Mouse (Mus musculus) G1E (cell line): ENCODE measurements around the gene Rcbtb2. TPM values are rescaled to one million over a fixed set of nuclear protein-coding genes. Genes with fewer than 3 reads are reported as not detected.

Experiments
- ATAC-seq: 2 replicates; pipeline ENCODE4 v1.8.0; 2016; ENCODE audit warnings: mild to moderate bottlenecking; ENCODE audit not compliant: insufficient number of reproducible peaks, poor library complexity, low FRiP score, severe bottlenecking; ENCODE audit errors: extremely low read depth
- DNase-seq: peaks from one replicate; pipeline ENCODE4 v3.0.0; 2012; ENCODE audit warnings: low spot score
- H3K27me3 ChIP-seq: 2 replicates; pipeline ENCODE4 v1.6.1; 2012; ENCODE audit warnings: mild to moderate bottlenecking, low read length, inconsistent platforms; ENCODE audit not compliant: insufficient read depth
- H3K36me3 ChIP-seq: replicated peaks from 2 replicates; pipeline ENCODE3; 2012; ENCODE audit warnings: mild to moderate bottlenecking, inconsistent platforms
- H3K4me1 ChIP-seq: 2 replicates; pipeline ENCODE4 v1.6.1; 2012; ENCODE audit warnings: low read depth, low read length, inconsistent platforms, mixed read lengths; ENCODE audit not compliant: insufficient read depth
- H3K4me3 ChIP-seq: 2 replicates; pipeline ENCODE4 v1.5.1; 2012; ENCODE audit warnings: low read depth, mild to moderate bottlenecking, inconsistent platforms, low read length, moderate library complexity, mixed read lengths
- H3K9me3 ChIP-seq: replicated peaks from 2 replicates; pipeline ENCODE4 v1.6.1; 2012; ENCODE audit warnings: inconsistent platforms
- CTCF ChIP-seq: IDR thresholded peaks from 2 replicates; pipeline ENCODE4 v1.5.1; 2012; ENCODE audit warnings: low read depth, low read length, inconsistent platforms, mixed read lengths
- GATA1 ChIP-seq: IDR thresholded peaks from 2 replicates; pipeline ENCODE4 v1.6.1; 2012; ENCODE audit warnings: borderline replicate concordance, low read length, inconsistent platforms, mixed read lengths
- GATA2 ChIP-seq: IDR thresholded peaks from 2 replicates; pipeline ENCODE4 v1.6.1; 2012; ENCODE audit warnings: low read depth, low read length, inconsistent platforms, borderline replicate concordance
- POLR2AphosphoS5 ChIP-seq: IDR thresholded peaks from 2 replicates; pipeline ENCODE4 v1.6.1; 2012; ENCODE audit warnings: low read depth, low read length, inconsistent platforms; ENCODE audit not compliant: insufficient replicate concordance
- TAL1 ChIP-seq: conservative IDR thresholded peaks from 2 replicates; pipeline ENCODE4 v1.6.1; 2012; ENCODE audit warnings: low read depth, low read length, inconsistent platforms, mixed read lengths
- polyA plus RNA-seq: library from polyadenylated mRNA; stranded (reverse); fragments of >175 nt; gene quantifications from 2 replicates; pipeline ENCODE4 v1.2.3, GENCODE M21; 2012
- total RNA-seq, 2 experiments: library from RNA; stranded (forward) in 1 of 2; stranded (reverse) in 1 of 2; fragments of 200-1000 nt in 1 of 2; fragments of >200 nt in 1 of 2; fragmentation: Nextera tagmentation in 1 of 2; gene quantifications; 2 replicates each; pipeline ENCODE4 v1.2.3; 2014 to 2017

Rcbtb2 gene
- total and polyA plus RNA-seq, 3 experiments = 24.4 to 49.9 (median 34.8) TPM

DNA sequence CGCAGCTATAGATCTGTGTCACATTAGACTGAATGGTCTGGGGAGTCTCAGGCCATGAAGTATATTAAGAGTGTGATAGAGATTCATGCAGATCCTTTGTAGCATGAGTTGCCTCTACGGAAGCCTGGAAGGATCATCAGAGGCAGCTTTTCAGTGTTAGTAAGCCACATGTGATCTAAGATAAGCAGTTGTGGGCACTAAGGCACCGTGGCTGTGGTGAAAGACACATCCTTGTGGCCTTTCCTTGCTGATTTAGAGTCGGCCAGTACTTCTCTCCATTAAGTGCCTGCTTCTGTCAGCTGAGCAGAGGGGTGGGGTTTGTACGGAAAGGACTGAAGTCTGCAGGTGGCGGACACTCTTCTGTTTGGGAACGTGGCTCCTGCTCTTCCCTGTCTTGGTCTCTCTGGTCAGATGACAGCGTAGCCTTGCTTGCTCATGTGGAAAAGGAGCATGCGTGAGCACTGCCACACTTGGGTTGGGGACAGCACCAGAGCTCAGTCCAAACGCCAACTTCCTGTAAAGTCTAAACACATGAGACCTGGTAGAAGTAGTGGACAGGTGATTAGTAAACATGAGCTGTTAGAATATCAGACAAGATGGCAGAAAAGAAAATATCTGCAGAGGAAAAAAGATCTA, 40.6 kb downstream of the Rcbtb2 start:
- Histone ChIP-seq H3K36me3 (peaks cover 71% of the 10 kb centered on the region), H3K4me1 (peaks cover 38% of the 10 kb centered on the region), H3K9me3 (no peaks in the 10 kb centered on the region), H3K27me3 (no peaks in the 10 kb centered on the region), H3K4me3 (no peak overlapping the region)
- ATAC-seq = peak; percentile 78
- peak; percentile 28 for DNase-seq
- TF ChIP-seq TAL1 (peak; percentile 47; the same call in 1 of the 2 replicates), POLR2AphosphoS5 (no peak)

DNA sequence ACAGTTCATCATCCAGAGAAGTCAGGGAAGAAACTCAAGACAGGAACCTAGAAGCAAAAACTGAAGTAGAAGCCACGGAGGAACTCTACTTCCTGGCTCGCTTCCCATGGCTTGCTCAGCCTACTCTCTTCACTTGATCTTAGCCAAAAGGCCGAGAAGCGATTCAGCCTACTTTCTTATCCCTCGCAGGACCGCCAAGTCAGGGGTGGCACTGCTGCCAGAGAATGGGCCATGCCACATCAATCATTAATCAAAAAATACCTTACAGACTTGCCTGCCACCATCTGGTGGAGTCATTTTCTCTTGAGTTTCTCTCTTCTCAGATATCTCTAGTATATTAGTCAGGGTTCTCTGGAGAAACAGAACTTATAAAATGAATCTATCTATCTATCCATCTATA, 42.3 kb downstream of the Rcbtb2 start:
- ATAC-seq = no peak

DNA sequence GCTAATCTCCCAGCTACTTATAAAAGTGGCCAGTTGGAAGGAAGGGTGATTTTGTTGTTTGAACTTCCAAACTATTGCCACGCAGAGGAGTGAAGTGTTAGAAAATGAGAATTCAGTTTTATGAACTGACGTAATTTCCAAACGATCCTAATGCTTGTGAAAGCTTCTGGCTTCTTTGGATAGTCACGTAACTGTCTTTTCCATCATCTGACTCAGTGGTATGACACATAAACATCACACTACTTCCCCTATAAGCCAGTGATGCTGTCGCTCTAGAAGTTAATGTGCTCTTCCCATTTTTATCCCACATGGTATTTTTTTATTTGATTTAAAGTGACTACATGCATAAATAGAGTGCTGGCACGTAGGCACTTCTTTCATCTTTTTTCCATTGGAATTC, 45.8 kb downstream of the Rcbtb2 start:
- no peak for DNase-seq
- Histone ChIP-seq H3K9me3 (no peaks in the 10 kb centered on the region), H3K4me1 (peaks cover 10% of the 10 kb centered on the region), H3K27me3 (no peaks in the 10 kb centered on the region), H3K4me3 (no peak overlapping the region), H3K36me3 (peaks cover 67% of the 10 kb centered on the region)
- no peak for ATAC-seq
- no peak for TF ChIP-seq GATA2
- no peak for TF ChIP-seq GATA1

More for the DNA sequence above, 42.3 kb downstream of the Rcbtb2 start:
- Histone ChIP-seq H3K36me3 (peaks cover 66% of the 10 kb centered on the region), H3K27me3 (no peaks in the 10 kb centered on the region), H3K4me1 (peaks cover 39% of the 10 kb centered on the region), H3K4me3 (no peak overlapping the region), H3K9me3 (no peaks in the 10 kb centered on the region)
- DNase-seq = no peak
- TF ChIP-seq TAL1 (no peak), GATA2 (no peak)

DNA sequence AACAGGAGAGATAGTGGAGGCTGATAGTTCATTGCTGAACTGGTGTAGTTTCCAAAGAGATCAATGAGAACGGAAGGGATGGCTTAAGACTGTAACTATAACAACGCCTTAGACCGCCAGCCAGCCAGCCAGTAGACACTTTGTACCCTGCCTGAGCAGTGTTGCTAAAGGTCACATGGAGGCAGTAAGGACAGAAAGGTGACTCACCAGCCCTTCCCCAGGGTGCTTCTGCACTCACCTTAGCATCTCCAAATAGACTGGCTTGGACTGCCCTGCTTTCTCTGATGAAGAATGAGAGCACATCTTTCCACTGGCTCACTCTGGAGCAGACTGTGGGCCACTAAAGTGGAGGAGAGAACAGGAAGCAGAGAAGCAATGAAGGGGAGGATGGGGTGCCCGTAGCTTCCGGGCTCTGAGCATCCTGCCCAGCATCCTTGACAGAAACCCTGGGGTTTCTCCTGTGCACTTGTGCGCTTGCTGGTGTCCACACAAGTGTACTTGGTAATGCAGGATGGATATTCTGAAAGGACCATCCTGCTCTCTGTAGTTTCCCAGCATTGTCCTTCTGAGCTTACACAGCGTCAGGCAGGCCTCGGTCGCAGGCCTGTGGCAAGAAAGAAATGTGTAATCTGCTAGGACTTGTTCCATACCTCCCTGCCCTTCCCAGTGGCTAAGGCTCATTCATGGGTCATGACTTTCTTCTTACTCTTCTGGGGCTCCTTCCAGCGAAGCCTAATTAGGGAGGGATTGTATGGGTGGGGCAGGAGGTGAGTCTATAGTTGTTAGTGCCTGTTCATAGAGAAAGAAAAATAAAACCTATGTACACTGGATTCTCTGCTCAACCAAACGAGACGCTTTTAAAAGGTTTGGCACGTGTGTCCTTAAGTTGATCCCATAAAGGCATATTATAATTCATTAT, 47.3 kb downstream of the Rcbtb2 start:
- Histone ChIP-seq H3K27me3 (no peaks in the 10 kb centered on the region), H3K9me3 (no peaks in the 10 kb centered on the region), H3K36me3 (peaks cover 72% of the 10 kb centered on the region), H3K4me1 (peaks cover 18% of the 10 kb centered on the region), H3K4me3 (no peak overlapping the region)
- ATAC-seq = no peak
- no peak for DNase-seq
- TF ChIP-seq POLR2AphosphoS5 = no peak
- TF ChIP-seq GATA2 = no peak
- no peak for TF ChIP-seq GATA1
- TF ChIP-seq TAL1 = no peak
- no peak for TF ChIP-seq CTCF

DNA sequence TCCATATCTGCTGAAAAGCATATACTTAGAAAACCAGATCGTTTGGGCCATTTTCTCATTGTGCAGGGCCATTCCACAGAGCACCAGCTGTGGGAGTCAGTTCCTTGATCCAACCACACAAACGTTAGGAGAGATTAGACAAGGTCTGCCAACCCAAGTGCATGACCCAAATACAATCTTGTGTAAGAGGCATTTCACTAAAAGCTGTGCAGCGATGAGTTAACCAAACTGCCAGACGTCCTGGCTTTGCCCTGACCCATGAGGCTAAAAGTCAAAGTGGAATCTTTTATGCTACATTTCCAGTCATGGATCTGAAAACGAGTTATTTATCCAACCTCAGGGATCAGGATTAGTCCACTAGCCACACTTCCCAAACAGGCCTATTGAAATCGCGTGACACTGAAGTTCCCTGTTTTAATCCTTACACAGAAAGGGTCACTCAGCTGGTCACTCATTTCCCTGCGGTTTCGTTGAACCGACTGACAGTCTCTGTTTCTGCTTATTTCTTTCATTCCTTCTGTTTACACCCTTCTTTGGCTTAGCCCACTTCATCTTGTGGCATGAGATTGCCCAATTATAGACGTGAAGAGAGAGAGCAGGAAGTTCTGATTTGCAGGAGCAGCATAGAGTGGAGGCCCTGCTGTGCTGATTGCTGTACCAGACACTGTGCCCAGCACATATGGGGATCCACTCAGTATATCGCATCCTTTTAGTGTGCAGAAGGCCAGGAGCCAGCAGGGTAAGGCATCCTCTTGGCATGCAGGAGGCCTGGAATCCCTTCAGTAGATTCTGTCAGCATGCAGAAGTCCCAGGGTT, 49.6 kb downstream of the Rcbtb2 start:
- no peaks in the 10 kb centered on the region for H3K27me3 ChIP-seq
- peaks cover 37% of the 10 kb centered on the region for H3K4me1 ChIP-seq
- DNase-seq (no peak), ATAC-seq (no peak)
- H3K36me3 ChIP-seq = peaks cover 65% of the 10 kb centered on the region
- H3K4me3 ChIP-seq = no peak overlapping the region
- TF ChIP-seq GATA1 (no peak), POLR2AphosphoS5 (no peak), CTCF (no peak), TAL1 (no peak), GATA2 (no peak)
- no peaks in the 10 kb centered on the region for H3K9me3 ChIP-seq

DNA sequence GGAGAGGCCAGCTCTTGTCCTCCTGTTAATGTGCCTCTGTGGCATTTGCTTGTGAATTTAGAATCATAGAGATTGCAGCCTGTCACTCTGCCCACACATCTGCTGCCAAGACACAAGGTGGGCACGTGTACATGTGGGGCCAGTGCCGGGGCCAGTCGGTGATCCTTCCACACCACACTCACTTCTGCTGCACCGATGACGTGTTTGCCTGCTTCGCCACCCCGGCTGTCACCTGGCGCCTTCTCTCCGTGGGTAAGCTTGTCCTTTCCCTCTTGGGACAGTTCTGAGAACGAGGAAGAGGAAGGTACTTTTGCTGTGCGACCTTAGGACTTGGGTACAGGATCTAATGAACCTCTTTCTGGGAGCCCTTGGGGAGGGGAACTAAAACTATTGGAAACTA, 50.8 kb downstream of the Rcbtb2 start:
- Histone ChIP-seq H3K36me3 (peaks cover 66% of the 10 kb centered on the region), H3K9me3 (no peaks in the 10 kb centered on the region), H3K27me3 (no peaks in the 10 kb centered on the region), H3K4me1 (peaks cover 50% of the 10 kb centered on the region), H3K4me3 (no peak overlapping the region)
- ATAC-seq (no peak), DNase-seq (no peak)
- no peak for TF ChIP-seq GATA2
- no peak for TF ChIP-seq GATA1
- TF ChIP-seq CTCF = no peak
- TF ChIP-seq POLR2AphosphoS5 = no peak
- no peak for TF ChIP-seq TAL1
